Mouse (Mus musculus) leukemia stem cell, adult 10-12 weeks (primary cell): ENCODE results near the gene Fancb. TPM values are rescaled to one million over a fixed set of nuclear protein-coding genes. Genes with fewer than 3 reads are reported as not detected.

Experiments used
- polyA plus RNA-seq: library from polyadenylated mRNA; stranded (reverse); fragments of >175 nt; gene quantifications from 2 replicates; pipeline ENCODE4 v1.2.3, GENCODE M21; 2012; ENCODE audit warnings: low replicate concordance

The Fancb gene
- 0.49 TPM in 1 of 2 replicates, not detected in the other for polyA plus RNA-seq

DNA sequence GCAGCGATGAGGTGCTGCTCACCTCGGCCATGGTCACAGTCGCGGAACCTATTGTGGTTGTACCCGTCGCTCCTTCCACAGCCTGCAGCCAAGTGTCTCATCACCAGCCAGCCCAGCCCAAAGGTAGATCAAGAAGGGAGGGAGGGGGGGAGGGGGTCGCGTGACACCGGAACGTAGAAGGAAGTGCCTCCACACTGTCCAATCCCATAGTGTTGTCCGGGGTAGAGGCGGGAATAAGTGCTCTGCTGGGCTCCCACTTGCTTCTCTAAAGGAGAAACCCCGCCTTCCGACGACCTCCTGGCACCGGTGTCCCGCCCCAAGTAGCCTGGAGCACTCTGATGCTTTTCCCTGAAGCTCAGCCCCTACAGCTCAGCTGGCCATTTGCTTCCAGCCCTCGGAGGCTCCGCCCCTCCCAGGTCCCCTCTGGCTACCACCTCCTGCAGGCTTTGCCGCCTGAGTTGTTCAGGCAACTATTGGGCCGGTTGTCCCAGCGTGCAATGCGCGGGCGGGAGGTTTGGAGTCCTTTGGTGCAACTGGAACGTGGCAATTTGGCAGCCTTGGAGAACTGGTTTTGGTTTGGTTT is at the start of gene Fancb, which contains the start of gene Mospd2:
Gene Fancb, plus strand, starts transcription at position 400 of the 583 bp plus-strand sequence.
Gene Mospd2, minus strand, starts transcription at position 183 of the 583 bp plus-strand sequence.

DNA sequence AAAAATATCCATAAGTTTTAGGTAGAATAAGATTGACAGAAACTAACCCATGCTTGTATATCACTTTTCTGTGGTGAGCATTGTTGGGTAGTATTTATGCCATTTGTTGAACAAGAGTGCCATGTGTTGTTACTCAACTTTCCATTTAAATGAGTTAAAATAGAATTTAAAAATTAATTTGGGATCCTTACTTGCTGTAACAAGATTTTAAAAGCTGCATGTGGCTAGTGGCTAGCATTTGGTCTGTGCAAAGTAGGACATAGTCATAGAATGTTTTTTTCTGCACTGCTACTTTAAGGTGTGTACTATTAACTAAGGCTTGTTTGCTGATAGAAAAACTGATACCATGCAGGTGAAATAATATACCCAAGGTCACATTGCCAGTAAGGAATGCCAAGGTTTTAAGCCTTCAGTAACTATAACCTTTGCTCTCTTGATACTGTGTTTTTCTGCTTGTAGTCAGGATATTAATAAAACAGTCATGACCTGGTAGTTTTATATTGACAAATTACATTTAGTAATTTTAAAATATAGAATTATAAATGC is 24.5 kb downstream of the Fancb start, which contains the start of gene Gm17604:
Gene Gm17604, minus strand, starts transcription at position 51 of the 546 bp plus-strand sequence.

Other genes with a start within 250 kb of the Fancb start
- gene Mospd2, start 217 bp upstream of the Fancb start, polyA plus RNA-seq = 0.20 and 0.40 TPM in 2 replicates
- gene Gm17604, start 24.2 kb downstream of the Fancb start, polyA plus RNA-seq = not detected in 2 replicates